15 mouse cellular contexts compared by ENCODE assay signal in genomic region chrX:95282038-95282437, GRCm38 (mm10).
"Had no signal": no experiment of that assay in that cellular context is flagged by ENCODE, and none has a peak within 500 bp of the region (broad histone marks: within the 10 kb centered on the region; RNA-seq: fewer than 3 reads in every experiment).

No protein-coding gene starts in this region.

- H3K27ac ChIP-seq: layer of hippocampus, adult 2 months; limb, embryonic 12.5 days; neural tube, embryonic 13.5 days had no signal

- H3K27me3 ChIP-seq: limb, embryonic 12.5 days; neural tube, embryonic 13.5 days had no signal

- H3K4me2 ChIP-seq: limb, embryonic 12.5 days; midbrain, embryonic 11.5 days; neural tube, embryonic 13.5 days had no signal

- H3K4me1 ChIP-seq: limb, embryonic 12.5 days; neural tube, embryonic 13.5 days had no signal

- H3K36me3 ChIP-seq: limb, embryonic 12.5 days; neural tube, embryonic 13.5 days had no signal

- H3K9me3 ChIP-seq: limb, embryonic 12.5 days; neural tube, embryonic 13.5 days had no signal

- H3K9ac ChIP-seq: limb, embryonic 12.5 days; neural tube, embryonic 13.5 days had no signal

- DNase-seq: kidney, adult 8-10 months; kidney, postnatal 10 days; kidney, postnatal 4 days; lung, adult 2 months; lung, postnatal 36 days; retina, postnatal 1 day; right cerebral cortex, postnatal 4 days; spleen, adult 18-20 months; thymus, adult 18-20 months; thymus, postnatal 14 days had no signal

- ATAC-seq: midbrain, embryonic 16.5 days had no signal

- H3K4me3 ChIP-seq: layer of hippocampus, adult 2 months; limb, embryonic 12.5 days; neural tube, embryonic 13.5 days had no signal
